Mouse (Mus musculus) heart, embryonic 14.5 days (tissue): Measurements from ENCODE around the gene Auh. TPM values are rescaled to one million over a fixed set of nuclear protein-coding genes. Genes with fewer than 3 reads are reported as not detected.

ENCODE experiments used
- ATAC-seq: fragments of 200-750 bp; cut with Nextera tagmentation; 2 replicates; pipeline ENCODE4 v1.8.0; 2017; ENCODE audit warnings: low read depth, moderate TSS enrichment; ENCODE audit not compliant: insufficient number of reproducible peaks, insufficient read depth, low FRiP score
- H3K27ac ChIP-seq, 2 experiments: fragments of 200-500 bp in 1 of 2; fragments of 300-500 bp in 1 of 2; sonication (generic) in 1 of 2; replicated peaks in 1 of 2; 2 replicates each; pipeline ENCODE4 v1.5.1; 2012 to 2014; ENCODE audit warnings: low read depth in 2 of 2, low read length in 2 of 2, control low read depth in 1 of 2, mild to moderate bottlenecking in 1 of 2, mixed read lengths in 1 of 2; ENCODE audit not compliant: control insufficient read depth in 1 of 2, insufficient read depth in 1 of 2
- H3K27me3 ChIP-seq: fragments of 300-500 bp; sonication (generic); 2 replicates; pipeline ENCODE4 v1.6.1; 2014; ENCODE audit warnings: mild to moderate bottlenecking, low read length, control low read depth; ENCODE audit not compliant: control insufficient read depth, insufficient read depth
- H3K36me3 ChIP-seq: fragments of 300-500 bp; sonication (generic); 2 replicates; pipeline ENCODE4 v1.6.1; 2014; ENCODE audit warnings: mild to moderate bottlenecking, control low read depth, low read length, mixed read lengths; ENCODE audit not compliant: control insufficient read depth, insufficient read depth
- H3K4me1 ChIP-seq, 2 experiments: fragments of 200-500 bp in 1 of 2; fragments of 300-500 bp in 1 of 2; sonication (generic) in 1 of 2; 2 replicates each; pipeline ENCODE4 v1.6.1; 2012 to 2014; ENCODE audit warnings: low read length in 2 of 2, control low read depth in 1 of 2, mixed read lengths in 1 of 2; ENCODE audit not compliant: control insufficient read depth in 2 of 2, insufficient read depth in 2 of 2
- H3K4me2 ChIP-seq: fragments of 300-500 bp; sonication (generic); 2 replicates; pipeline ENCODE4 v1.6.1; 2014; ENCODE audit warnings: mild to moderate bottlenecking, low read length
- H3K4me3 ChIP-seq, 2 experiments: fragments of 200-500 bp in 1 of 2; fragments of 300-500 bp in 1 of 2; sonication (generic) in 1 of 2; 2 replicates each; pipeline ENCODE4 v1.5.1; 2012 to 2014; ENCODE audit warnings: low read length in 2 of 2, mild to moderate bottlenecking in 2 of 2, control low read depth in 1 of 2, low read depth in 1 of 2, moderate library complexity in 1 of 2; ENCODE audit not compliant: control insufficient read depth in 1 of 2, insufficient read depth in 1 of 2
- H3K9ac ChIP-seq: fragments of 300-500 bp; sonication (generic); 2 replicates; pipeline ENCODE4 v1.6.1; 2014; ENCODE audit warnings: mild to moderate bottlenecking, low read length
- H3K9me3 ChIP-seq: fragments of 300-500 bp; sonication (generic); 2 replicates; pipeline ENCODE4 v1.6.1; 2016; ENCODE audit warnings: low read length, control low read depth; ENCODE audit not compliant: control insufficient read depth
- WGBS: fragments of 180-500 bp; shearing (Covaris S2); extraction: QIAGEN DNeasy Blood & Tissue Kit; methylation state at CpG from one replicate; pipeline ENCODE4 v1.1.7; 2014; 5-methylcytosine and 5-hydroxymethylcytosine counted together
- polyA plus RNA-seq: library from polyadenylated mRNA; unstranded; fragments of >200 nt; fragmentation: Nextera tagmentation; extraction: Ambion mirVana; gene quantifications from 2 replicates; pipeline ENCODE4 v1.2.1, GENCODE M21; 2014

Gene Auh
- polyA plus RNA-seq, 1 experiment from 2014 or later = 56.4 TPM

DNA sequence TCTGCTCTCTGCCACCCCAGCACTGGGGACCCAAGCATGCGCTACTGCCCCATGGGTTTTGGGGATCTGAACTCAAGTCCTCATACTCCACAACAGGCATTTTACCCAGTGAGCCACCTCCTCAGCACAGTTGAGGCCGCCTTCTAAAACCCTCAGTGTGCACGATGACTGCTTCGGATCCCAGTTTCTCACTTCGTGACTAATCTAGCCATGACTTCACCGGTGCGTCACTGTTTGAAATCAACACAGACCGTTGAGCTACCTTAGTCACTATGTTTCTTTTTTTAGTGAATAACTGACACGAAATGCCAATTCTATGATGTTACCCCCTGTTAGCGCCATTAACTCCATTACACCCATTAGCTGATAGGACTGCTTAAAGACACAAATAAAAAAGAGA lies 43.9 kb upstream of the Auh start:
- Histone ChIP-seq H3K27ac (no peak overlapping the region), H3K4me1 (peaks cover 27 to 68% of the 10 kb centered on the region in 2 experiments), H3K27me3 (no peaks in the 10 kb centered on the region), H3K36me3 (peaks cover 6% of the 10 kb centered on the region), H3K9ac (no peak overlapping the region), H3K4me2 (no peak overlapping the region), H3K9me3 (no peaks in the 10 kb centered on the region), H3K4me3 (no peak overlapping the region)
- ATAC-seq = no peak
- WGBS = 53% methylated on average over 10 of the region's 10 CpGs

DNA sequence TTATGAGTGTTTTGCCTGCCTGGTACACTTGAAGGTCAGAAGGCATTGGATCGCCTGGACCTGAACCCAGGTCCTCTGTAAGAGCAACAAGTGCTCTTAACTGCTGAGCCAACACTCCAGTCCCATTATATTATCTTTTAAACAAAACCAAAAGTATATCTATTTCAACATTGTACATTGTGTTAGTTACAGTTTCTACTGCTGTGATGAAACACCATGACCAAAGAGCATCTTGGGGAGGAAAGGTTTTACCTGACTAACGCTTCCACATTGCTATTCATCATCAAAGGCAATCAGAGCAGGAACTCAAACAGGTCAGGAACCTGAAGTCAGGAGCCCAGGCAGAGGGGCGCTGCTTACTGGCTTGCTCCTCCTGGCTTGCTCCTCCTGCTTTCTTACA lies 43.1 kb upstream of the Auh start:
- H3K9me3 ChIP-seq = no peaks in the 10 kb centered on the region
- no peaks in the 10 kb centered on the region for H3K27me3 ChIP-seq
- no peak overlapping the region for H3K27ac ChIP-seq
- no peak for ATAC-seq
- H3K4me2 ChIP-seq = no peak overlapping the region
- peaks cover 27 to 65% of the 10 kb centered on the region in 2 experiments for H3K4me1 ChIP-seq
- WGBS = 86% methylated on average over 3 of the region's 3 CpGs
- no peak overlapping the region for H3K9ac ChIP-seq
- H3K36me3 ChIP-seq = peaks cover 14% of the 10 kb centered on the region
- H3K4me3 ChIP-seq = no peak overlapping the region

DNA sequence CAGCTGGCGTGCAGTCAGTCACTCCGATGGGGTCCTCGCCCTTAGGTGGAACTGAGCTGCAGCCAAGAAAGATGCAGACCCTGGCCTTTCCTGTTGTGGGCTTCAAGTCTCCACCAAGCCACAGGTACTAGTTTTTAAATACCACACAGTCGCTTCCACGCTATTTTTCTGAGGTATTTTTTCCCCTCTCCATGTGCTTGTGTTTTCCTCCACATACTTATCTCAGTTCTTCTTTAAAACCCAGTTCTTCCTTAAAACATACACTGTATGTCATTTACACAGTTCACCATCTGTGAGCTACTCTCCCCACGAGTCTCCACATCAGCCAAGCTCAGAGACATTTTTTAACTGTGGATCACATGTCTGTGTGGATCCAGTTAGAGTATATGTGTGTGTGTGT lies 41.4 kb upstream of the Auh start:
- peaks cover 18 to 48% of the 10 kb centered on the region in 2 experiments for H3K4me1 ChIP-seq
- H3K27ac ChIP-seq = no peak overlapping the region
- no peak for ATAC-seq
- no peaks in the 10 kb centered on the region for H3K27me3 ChIP-seq
- no peaks in the 10 kb centered on the region for H3K9me3 ChIP-seq
- peaks cover 31% of the 10 kb centered on the region for H3K36me3 ChIP-seq
- WGBS = 60% methylated on average over 6 of the region's 6 CpGs
- H3K9ac ChIP-seq = no peak overlapping the region
- no peak overlapping the region for H3K4me3 ChIP-seq
- no peak overlapping the region for H3K4me2 ChIP-seq

DNA sequence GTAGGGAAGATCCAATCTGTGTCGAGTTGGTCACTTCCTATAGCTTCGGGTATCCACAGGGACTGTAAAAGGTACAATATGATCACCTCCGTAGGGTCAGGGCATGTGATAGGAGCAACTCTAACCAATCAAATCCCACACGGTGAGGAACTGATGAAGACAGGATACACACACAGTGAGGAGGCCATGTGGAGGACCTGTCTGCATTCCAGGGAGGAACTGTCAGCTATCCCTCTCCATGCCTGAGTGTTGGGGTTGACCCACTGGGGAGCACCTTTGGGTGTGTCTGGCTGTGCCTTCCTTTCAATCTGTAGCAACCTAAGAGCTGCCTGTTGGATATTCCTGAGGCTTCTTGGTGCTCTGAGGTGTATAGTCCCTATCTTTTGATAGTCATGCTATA lies 33.4 kb upstream of the Auh start:
- ATAC-seq = no peak

DNA sequence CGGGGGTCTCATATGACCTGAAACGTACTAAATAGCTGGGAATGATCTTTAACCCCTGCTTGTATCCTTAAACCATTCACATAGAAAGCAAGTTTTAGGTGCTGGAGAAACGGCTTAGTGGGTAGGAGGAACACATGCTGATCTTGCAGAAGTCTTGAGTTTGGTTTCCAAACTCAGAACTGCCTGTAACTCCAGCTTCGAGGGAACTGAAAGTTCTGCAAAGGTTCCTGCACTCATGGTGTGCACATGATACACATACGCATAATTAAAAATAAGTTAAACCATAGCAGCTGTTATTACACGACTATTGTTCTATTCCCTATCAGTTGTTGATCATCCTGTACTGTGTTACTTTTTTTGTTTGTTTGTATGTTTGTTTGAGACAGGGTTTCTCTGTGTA lies 32.9 kb upstream of the Auh start:
- Histone ChIP-seq H3K36me3 (peaks cover 29% of the 10 kb centered on the region), H3K4me1 (no peaks in the 10 kb centered on the region), H3K4me2 (no peak overlapping the region), H3K4me3 (no peak overlapping the region), H3K9me3 (no peaks in the 10 kb centered on the region), H3K9ac (no peak overlapping the region), H3K27ac (no peak overlapping the region), H3K27me3 (no peaks in the 10 kb centered on the region)
- 89% methylated on average over 6 of the region's 6 CpGs for WGBS
- ATAC-seq = no peak

More for the DNA sequence above, 33.4 kb upstream of the Auh start:
- no peaks in the 10 kb centered on the region for H3K4me1 ChIP-seq
- no peak overlapping the region for H3K27ac ChIP-seq
- WGBS = 85% methylated on average over 4 of the region's 4 CpGs
- H3K36me3 ChIP-seq = peaks cover 35% of the 10 kb centered on the region
- no peak overlapping the region for H3K4me2 ChIP-seq
- no peak overlapping the region for H3K4me3 ChIP-seq
- no peak overlapping the region for H3K9ac ChIP-seq
- no peaks in the 10 kb centered on the region for H3K27me3 ChIP-seq
- H3K9me3 ChIP-seq = no peaks in the 10 kb centered on the region

DNA sequence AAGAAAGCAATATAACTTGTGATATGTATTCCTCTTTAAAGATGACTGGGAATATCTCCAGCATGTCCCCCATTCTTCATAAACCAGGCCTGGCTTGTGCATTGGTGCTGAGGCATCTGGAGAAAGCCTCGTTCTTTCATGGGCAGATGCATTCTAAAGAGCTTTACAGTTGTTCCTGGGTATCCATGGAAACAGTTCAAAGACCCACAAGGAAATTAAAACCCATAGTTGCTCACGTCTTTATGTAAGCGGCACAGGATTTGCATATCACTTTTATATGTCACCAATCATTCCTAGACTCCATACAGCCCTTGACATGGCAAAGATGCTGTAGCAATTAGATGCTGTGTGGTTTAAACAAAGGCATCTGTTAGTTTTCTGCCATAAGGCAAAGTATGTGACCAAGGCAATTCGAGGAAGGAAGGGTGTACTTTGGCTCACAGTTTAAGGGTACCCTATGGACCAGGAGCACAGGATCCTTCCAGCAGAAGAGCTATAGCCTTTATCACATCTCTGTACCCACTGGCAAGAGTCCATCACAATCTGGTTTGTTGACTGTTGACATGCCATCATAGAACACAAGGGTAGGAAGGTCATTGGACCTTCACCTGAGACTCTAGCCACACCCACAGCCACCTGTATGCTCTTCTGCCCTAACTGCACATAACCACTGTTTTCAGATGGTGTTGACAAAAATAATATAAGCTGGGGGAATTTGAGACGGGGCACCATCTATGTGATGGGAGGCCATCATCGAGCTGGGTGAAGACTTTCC lies 24.5 kb upstream of the Auh start:
- WGBS = 88% methylated on average over 6 of the region's 6 CpGs
- Histone ChIP-seq H3K4me2 (no peak overlapping the region), H3K4me3 (no peak overlapping the region), H3K27me3 (no peaks in the 10 kb centered on the region), H3K36me3 (no peaks in the 10 kb centered on the region), H3K27ac (no peak overlapping the region), H3K4me1 (no peaks in the 10 kb centered on the region), H3K9me3 (no peaks in the 10 kb centered on the region), H3K9ac (no peak overlapping the region)
- ATAC-seq = no peak

DNA sequence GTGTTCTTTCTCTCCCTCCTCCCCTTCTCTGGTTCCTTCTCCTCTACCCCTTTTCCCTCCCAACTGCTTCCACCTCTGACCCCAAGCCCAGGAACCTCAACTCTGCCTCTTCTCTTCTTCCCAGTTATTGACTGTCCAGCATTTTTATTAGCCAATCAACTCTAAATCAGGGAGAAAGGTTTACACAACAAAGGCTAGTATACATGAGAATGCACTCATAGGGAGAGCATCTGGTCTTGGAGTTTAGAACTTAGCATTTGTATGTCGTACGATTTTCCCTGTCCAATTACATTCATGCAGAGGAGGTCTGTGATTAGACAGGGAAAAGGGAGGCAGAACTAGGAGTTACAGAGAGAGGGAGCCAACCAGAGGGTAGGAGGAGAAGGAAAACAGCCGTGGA lies 19.7 kb upstream of the Auh start:
- WGBS = 84% methylated on average over 3 of the region's 3 CpGs

DNA sequence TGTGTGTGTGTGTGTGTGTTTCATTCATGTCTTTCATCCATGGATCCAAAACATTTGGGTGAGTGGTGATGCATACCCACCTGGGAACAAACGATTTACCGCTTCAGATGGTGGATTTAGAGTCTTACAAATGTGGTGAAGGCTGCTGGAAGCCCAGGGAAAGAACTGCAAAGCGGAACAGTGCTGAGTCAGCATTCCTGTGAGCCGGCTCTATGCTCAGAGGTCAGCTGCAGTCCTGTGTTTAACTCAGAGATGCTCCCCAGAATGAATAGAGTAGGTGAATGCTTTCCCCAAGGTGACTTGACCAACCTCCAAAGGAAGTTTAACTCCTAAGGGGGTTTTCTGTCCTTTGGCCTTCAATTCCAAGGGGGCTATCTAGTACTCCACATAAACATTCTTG lies 18.1 kb upstream of the Auh start:
- no peaks in the 10 kb centered on the region for H3K27me3 ChIP-seq
- H3K4me2 ChIP-seq = no peak overlapping the region
- H3K9me3 ChIP-seq = no peaks in the 10 kb centered on the region
- H3K4me1 ChIP-seq = peaks cover 2 to 15% of the 10 kb centered on the region in 2 experiments
- 83% methylated on average over 4 of the region's 4 CpGs for WGBS
- no peak for ATAC-seq
- H3K4me3 ChIP-seq = no peak overlapping the region
- no peak overlapping the region for H3K9ac ChIP-seq
- H3K36me3 ChIP-seq = no peaks in the 10 kb centered on the region
- H3K27ac ChIP-seq = no peak overlapping the region

More for the DNA sequence above, 19.7 kb upstream of the Auh start:
- Histone ChIP-seq H3K9me3 (no peaks in the 10 kb centered on the region), H3K27me3 (no peaks in the 10 kb centered on the region), H3K36me3 (no peaks in the 10 kb centered on the region), H3K4me1 (0 out of 4 replicates have a peak, but pooled peaks cover 0 to under 1% of the 10 kb centered on the region in 2 experiments), H3K9ac (no peak overlapping the region), H3K4me2 (no peak overlapping the region), H3K4me3 (no peak overlapping the region), H3K27ac (no peak overlapping the region)
- no peak for ATAC-seq
